Mouse (Mus musculus) lung, postnatal 14 days (tissue): ENCODE measurements around the gene Gm3558.
"Not testable (repeated sequence)": the region's sequence is repeated elsewhere in the genome, so short reads cannot be mapped to it uniquely, and the experiment has no call there.

Experiments
- DNase-seq: peaks from one replicate; pipeline ENCODE4 v3.0.0; 2021

The Gm3558 gene

GRCm38 (mm10) chr14:7568382-7568781 is at the start of gene Gm3558:
Gene Gm3558 (minus strand): TSS chr14:7568566.
- DNase-seq = not testable (repeated sequence)

GRCm38 (mm10) chr14:7595492-7595891 is 27.1 kb upstream of the Gm3558 start, which contains the start of gene Gm10338:
Gene Gm10338 (minus strand): TSS chr14:7595592.
- not testable (repeated sequence) for DNase-seq

GRCm38 (mm10) chr14:7567890-7568289 is 476 bp downstream of the Gm3558 start:
- not testable (repeated sequence) for DNase-seq

- DNase-seq = not testable (repeated sequence)
These were observed 1.1 kb downstream of the Gm3558 start for GRCm38 (mm10) chr14:7567266-7567665.
